Mouse (Mus musculus) natural killer cell, adult 2 months (primary cell): ENCODE results near the gene Gm3435.
"Not testable (repeated sequence)": the region's sequence is repeated elsewhere in the genome, so short reads cannot be mapped to it uniquely, and the experiment has no call there.

Source experiments
- DNase-seq, 2 experiments: peaks; one replicate each; pipeline ENCODE4 v3.0.0; 2022; ENCODE audit warnings: low spot score in 2 of 2

Gene Gm3435

DNA sequence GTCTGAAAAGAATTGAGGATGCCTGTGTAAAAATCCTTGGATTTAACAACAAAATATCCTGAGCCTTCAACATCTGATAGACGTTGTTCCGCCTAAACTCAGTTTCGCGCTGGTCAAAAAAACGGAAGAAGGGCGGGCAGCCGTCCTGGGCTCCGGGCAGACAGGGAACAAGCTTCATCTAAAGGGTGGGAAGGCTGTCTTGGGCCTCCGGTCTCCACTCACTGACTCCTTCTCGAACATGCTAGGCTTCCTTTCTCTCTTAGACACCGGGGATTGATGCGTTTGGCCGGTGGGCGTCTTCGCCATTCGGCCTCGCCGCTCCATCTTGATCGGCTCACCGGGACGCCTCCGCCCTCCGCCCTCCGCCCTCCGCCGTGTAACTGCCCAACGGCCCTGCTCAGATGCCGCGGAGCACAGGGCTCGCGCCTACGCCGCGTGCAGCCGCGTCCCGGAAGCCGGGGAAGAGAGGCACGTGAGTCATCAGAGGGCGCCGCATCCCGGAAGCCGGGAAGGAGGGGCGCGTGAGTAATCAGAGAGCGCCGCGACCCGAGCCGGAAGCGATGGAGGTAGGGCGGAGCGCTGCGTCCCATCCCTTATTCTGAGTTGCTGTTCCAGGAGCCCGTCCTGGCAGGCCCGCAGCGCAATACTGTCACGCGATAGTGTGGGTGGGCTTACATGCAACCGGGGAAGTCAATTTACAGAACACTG lies at the start of gene Gm3435:
Gene Gm3435, plus strand, starts transcription at position 471 of the 708 bp plus-strand sequence.
- DNase-seq: not testable (repeated sequence)

DNA sequence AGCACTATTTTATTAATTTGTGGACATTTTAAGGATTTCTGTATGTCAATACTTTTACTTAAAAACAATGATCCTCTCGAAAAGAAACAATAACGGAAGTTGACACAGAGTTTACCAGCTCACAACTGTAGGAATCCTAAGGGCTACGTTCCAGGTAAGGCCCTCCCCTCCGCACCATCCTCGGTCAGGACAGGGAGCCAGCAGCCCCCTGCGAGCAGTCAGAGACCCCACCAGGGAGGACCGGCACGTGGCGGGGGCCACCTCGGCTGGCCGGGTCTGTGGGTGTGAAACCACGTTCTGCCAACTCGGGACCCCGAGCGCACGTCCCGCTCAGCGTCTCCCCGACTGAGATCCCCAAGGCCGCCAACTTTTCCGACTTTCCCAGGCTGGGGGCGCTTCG lies 49.5 kb upstream of the Gm3435 start:
- DNase-seq: no peak

DNA sequence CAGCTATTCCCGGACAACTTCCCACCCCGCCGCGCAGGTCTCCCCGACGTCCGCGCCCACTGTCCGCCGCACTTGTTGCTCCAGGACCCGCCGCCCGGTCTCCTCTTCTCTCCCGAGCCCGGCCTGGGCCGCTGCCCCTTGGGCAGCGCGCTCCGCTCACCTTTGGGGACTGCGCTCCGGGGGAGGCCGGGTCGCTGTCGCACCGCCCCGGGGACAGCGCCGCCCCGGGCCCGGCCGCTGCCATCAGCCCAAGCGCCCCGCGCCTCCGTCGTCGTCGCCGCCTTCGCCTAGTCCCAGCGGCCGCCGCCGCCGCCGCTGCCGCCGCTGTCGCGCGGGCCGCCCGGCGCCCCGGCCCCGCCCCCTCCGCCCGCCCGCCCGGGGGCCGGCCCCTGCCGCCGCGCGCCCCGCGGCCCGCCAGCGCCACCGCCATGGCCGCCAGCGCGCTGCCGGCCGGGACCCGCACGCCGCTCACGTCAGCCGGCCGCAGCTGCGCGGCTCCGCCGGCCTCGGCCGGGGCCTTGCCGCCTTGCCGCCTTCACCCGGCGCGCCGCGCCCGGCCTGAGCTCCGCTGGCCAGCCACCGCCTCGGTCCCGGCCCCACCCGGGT lies 48.9 kb upstream of the Gm3435 start, which contains the start of gene Phf10:
Gene Phf10, minus strand, starts transcription at position 323 of the 606 bp plus-strand sequence.
- DNase-seq: not testable (repeated sequence)

DNA sequence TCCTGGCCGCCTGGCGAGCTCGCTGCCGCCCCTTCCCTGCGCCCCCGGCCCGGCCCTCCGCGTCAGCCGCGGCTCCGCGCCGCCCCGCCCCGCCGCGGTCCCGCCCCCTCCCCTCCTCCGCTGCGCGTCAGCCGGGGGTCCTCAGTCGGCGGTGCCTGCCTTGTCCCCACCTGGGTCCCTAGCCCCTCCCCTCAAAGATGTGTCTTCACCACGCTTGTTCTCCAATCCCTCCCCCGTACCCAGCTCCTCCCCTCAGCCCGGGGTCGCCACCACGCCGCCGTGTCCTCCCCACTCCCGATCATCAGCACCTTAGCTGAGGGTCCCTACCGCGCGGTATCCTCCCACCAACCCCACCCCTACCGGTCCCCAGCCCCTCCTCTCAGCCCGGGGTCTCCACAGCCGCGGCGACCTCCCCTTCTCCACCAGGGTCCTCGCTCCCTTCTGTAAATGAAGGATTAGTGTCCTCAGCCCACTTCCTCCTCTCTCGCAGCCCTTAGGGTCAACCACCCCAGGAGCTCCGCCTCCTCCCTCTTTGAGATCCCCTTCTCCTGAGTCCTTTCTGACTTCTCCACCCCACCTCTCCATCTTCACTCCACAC lies 48.3 kb upstream of the Gm3435 start:
- not testable (repeated sequence) for DNase-seq

DNA sequence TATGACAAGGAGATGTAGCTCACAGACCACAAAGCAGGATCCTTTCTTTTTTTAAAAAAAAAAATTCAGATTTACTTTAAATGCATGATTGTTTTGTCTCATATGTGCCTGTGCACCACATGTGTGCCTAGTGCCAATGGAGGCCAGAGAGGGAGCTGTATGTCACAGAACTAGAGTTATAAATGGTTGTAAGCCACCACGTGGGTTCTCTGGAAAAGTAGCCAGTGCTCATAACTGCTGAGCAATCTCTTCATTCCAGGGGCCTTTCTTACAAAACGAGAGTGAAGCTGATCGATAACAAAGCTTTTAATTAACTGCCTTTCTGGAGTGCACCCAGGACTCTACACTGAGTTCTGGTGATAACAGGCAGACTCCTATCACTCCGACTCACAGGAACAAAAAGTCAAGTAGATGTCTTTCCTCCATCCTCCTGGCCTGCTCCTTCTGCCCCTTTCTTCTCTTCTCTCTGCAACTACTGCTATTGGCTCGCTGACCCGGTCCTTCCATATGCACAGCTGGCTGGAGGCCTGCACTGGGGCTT lies 41.5 kb upstream of the Gm3435 start:
- DNase-seq: not testable (repeated sequence)

DNA sequence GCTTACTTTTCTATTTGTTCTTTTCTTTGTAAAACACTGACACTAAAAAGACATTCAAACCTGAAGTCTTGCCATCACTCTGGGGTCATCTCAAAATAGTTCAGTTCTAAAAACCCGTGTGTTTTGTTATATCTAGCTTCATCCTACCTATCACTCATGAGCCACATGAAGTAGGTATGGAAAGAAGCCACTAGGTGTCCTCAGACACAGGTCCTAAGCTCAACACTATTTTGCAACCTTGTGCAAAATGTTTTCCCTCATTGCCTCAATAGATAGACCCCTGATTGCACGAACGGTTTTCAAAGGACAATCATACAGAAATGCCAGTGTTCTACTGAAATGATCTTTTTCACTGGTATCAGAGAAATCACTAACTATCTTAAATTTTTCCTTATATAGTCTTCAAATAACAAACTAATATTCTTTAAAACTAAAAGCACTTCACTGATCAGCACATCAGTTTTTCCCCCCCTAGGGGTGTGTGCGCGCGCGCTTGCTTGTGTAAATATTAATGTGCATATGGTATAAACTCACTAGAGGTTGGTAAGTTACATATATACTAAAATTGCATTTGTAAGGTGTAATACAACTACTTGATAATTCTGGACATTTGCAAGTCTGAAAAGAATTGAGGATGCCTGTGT lies 32.1 kb upstream of the Gm3435 start:
- not testable (repeated sequence) for DNase-seq

DNA sequence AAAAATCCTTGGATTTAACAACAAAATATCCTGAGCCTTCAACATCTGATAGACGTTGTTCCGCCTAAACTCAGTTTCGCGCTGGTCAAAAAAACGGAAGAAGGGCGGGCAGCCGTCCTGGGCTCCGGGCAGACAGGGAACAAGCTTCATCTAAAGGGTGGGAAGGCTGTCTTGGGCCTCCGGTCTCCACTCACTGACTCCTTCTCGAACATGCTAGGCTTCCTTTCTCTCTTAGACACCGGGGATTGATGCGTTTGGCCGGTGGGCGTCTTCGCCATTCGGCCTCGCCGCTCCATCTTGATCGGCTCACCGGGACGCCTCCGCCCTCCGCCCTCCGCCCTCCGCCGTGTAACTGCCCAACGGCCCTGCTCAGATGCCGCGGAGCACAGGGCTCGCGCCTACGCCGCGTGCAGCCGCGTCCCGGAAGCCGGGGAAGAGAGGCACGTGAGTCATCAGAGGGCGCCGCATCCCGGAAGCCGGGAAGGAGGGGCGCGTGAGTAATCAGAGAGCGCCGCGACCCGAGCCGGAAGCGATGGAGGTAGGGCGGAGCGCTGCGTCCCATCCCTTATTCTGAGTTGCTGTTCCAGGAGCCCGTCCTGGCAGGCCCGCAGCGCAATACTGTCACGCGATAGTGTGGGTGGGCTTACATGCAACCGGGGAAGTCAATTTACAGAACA lies 31.5 kb upstream of the Gm3435 start, which contains the start of the genes 9030025P20Rik and Gm3417:
Gene 9030025P20Rik, plus strand, starts transcription at position 107 of the 677 bp plus-strand sequence.
Gene Gm3417, minus strand, starts transcription at position 429 of the 677 bp plus-strand sequence.
- not testable (repeated sequence) for DNase-seq

DNA sequence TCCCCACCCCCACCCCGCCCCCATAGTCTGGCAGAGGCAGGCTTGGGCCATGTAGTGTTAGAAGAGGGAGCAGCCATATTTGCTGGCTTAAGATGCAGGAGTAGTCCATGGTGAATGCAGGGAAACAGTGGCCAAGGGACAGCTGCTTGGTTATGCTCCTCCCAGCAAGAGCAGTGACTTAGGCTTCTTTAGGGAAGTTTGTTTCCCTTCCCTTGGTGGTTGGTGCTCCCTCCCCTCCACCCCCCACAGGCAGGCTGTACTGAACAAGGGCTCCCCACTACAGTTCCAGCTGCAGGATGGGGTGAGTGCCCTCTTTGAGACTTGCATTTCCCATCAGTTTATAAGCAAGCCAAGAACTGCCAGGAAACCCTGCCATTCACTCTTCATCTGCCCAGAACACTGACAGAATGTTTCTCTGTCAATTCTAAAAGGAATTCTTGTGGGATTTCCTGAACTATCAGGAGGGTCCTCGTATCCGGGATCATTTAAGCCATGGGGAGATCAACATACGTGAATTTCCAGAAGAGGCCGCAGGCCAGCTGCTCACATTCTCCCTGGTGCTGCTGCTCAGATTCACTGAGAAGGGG lies 19.8 kb upstream of the Gm3435 start:
- peak in 1 of 2 experiments; percentile 0 for DNase-seq

DNA sequence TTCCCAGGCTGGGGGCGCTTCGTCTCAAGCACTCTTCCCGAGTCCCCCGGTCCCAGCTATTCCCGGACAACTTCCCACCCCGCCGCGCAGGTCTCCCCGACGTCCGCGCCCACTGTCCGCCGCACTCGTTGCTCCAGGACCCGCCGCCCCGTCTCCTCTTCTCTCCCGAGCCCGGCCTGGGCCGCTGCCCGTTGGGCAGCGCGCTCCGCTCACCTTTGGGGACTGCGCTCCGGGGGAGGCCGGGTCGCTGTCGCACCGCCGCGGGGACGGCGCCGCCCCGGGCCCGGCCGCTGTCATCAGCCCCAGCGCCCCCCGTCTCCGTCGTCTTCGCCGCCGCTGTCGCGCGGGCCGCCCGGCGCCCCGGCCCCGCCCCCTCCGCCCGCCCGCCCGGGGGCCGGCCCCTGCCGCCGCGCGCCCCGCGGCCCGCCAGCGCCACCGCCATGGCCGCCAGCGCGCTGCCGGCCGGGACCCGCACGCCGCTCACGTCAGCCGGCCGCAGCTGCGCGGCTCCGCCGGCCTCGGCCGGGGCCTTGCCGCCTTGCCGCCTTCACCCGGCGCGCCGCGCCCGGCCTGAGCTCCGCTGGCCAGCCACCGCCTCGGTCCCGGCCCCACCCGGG lies 17.3 kb upstream of the Gm3435 start:
- DNase-seq: not testable (repeated sequence)

DNA sequence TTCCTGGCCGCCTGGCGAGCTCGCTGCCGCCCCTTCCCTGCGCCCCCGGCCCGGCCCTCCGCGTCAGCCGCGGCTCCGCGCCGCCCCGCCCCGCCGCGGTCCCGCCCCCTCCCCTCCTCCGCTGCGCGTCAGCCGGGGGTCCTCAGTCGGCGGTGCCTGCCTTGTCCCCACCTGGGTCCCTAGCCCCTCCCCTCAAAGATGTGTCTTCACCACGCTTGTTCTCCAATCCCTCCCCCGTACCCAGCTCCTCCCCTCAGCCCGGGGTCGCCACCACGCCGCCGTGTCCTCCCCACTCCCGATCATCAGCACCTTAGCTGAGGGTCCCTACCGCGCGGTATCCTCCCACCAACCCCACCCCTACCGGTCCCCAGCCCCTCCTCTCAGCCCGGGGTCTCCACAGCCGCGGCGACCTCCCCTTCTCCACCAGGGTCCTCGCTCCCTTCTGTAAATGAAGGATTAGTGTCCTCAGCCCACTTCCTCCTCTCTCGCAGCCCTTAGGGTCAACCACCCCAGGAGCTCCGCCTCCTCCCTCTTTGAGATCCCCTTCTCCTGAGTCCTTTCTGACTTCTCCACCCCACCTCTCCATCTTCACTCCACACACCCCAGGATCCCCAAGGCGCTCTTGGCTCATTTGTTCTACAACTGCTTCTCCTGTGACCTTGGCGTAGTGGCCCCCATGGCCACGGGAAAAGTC lies 16.7 kb upstream of the Gm3435 start:
- DNase-seq: not testable (repeated sequence)

DNA sequence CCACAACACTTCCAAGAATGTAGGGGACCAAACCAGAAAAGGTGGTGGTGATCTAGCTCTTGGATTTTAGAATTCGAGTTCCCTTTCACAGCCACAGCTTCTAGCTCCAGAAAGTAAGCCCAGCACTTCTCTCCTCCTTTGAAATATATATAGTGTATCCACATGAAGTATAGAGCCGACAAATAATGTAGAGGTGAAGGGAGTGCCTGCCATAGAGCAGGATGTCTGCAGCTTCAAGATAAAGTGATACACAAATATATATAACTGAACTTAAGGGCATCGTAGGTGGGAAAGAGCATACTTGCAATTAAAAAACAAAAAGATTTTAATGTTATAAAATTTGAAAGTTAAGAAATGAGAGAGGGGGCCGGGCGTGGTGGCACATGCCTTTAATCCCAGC lies 15.8 kb upstream of the Gm3435 start:
- not testable (repeated sequence) for DNase-seq

DNA sequence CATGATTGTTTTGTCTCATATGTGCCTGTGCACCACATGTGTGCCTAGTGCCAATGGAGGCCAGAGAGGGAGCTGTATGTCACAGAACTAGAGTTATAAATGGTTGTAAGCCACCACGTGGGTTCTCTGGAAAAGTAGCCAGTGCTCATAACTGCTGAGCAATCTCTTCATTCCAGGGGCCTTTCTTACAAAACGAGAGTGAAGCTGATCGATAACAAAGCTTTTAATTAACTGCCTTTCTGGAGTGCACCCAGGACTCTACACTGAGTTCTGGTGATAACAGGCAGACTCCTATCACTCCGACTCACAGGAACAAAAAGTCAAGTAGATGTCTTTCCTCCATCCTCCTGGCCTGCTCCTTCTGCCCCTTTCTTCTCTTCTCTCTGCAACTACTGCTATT lies 9.9 kb upstream of the Gm3435 start:
- not testable (repeated sequence) for DNase-seq

DNA sequence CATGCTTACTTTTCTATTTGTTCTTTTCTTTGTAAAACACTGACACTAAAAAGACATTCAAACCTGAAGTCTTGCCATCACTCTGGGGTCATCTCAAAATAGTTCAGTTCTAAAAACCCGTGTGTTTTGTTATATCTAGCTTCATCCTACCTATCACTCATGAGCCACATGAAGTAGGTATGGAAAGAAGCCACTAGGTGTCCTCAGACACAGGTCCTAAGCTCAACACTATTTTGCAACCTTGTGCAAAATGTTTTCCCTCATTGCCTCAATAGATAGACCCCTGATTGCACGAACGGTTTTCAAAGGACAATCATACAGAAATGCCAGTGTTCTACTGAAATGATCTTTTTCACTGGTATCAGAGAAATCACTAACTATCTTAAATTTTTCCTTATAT lies 888 bp upstream of the Gm3435 start:
- not testable (repeated sequence) for DNase-seq

DNA sequence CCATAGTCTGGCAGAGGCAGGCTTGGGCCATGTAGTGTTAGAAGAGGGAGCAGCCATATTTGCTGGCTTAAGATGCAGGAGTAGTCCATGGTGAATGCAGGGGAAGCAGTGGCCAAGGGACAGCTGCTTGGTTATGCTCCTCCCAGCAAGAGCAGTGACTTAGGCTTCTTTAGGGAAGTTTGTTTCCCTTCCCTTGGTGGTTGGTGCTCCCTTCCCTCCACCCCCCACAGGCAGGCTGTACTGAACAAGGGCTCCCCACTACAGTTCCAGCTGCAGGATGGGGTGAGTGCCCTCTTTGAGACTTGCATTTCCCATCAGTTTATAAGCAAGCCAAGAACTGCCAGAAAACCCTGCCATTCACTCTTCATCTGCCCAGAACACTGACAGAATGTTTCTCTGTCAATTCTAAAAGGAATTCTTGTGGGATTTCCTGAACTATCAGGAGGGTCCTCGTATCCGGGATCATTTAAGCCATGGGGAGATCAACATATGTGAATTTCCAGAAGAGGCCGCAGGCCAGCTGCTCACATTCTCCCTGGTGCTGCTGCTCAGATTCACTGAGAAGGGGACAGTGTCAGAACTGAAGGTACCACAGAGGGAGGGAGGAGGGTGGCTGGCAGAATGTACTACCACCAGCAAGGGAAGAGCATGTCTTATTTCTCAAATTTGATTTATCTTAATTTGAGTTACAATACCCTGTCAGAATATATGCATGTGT lies 11.7 kb downstream of the Gm3435 start:
- not testable (repeated sequence) for DNase-seq

DNA sequence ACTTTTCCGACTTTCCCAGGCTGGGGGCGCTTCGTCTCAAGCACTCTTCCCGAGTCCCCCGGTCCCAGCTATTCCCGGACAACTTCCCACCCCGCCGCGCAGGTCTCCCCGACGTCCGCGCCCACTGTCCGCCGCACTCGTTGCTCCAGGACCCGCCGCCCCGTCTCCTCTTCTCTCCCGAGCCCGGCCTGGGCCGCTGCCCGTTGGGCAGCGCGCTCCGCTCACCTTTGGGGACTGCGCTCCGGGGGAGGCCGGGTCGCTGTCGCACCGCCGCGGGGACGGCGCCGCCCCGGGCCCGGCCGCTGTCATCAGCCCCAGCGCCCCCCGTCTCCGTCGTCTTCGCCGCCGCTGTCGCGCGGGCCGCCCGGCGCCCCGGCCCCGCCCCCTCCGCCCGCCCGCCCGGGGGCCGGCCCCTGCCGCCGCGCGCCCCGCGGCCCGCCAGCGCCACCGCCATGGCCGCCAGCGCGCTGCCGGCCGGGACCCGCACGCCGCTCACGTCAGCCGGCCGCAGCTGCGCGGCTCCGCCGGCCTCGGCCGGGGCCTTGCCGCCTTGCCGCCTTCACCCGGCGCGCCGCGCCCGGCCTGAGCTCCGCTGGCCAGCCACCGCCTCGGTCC lies 14.0 kb downstream of the Gm3435 start:
- not testable (repeated sequence) for DNase-seq

DNA sequence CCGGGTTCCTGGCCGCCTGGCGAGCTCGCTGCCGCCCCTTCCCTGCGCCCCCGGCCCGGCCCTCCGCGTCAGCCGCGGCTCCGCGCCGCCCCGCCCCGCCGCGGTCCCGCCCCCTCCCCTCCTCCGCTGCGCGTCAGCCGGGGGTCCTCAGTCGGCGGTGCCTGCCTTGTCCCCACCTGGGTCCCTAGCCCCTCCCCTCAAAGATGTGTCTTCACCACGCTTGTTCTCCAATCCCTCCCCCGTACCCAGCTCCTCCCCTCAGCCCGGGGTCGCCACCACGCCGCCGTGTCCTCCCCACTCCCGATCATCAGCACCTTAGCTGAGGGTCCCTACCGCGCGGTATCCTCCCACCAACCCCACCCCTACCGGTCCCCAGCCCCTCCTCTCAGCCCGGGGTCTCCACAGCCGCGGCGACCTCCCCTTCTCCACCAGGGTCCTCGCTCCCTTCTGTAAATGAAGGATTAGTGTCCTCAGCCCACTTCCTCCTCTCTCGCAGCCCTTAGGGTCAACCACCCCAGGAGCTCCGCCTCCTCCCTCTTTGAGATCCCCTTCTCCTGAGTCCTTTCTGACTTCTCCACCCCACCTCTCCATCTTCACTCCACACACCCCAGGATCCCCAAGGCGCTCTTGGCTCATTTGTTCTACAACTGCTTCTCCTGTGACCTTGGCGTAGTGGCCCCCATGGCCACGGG lies 14.7 kb downstream of the Gm3435 start:
- not testable (repeated sequence) for DNase-seq

DNA sequence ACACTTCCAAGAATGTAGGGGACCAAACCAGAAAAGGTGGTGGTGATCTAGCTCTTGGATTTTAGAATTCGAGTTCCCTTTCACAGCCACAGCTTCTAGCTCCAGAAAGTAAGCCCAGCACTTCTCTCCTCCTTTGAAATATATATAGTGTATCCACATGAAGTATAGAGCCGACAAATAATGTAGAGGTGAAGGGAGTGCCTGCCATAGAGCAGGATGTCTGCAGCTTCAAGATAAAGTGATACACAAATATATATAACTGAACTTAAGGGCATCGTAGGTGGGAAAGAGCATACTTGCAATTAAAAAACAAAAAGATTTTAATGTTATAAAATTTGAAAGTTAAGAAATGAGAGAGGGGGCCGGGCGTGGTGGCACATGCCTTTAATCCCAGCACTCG lies 15.5 kb downstream of the Gm3435 start:
- not testable (repeated sequence) for DNase-seq

DNA sequence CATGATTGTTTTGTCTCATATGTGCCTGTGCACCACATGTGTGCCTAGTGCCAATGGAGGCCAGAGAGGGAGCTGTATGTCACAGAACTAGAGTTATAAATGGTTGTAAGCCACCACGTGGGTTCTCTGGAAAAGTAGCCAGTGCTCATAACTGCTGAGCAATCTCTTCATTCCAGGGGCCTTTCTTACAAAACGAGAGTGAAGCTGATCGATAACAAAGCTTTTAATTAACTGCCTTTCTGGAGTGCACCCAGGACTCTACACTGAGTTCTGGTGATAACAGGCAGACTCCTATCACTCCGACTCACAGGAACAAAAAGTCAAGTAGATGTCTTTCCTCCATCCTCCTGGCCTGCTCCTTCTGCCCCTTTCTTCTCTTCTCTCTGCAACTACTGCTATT lies 21.4 kb downstream of the Gm3435 start:
- not testable (repeated sequence) for DNase-seq
